Mouse (Mus musculus): Measurements from ENCODE around the gene Trip13. TPM values are rescaled to one million over a fixed set of nuclear protein-coding genes. Genes with fewer than 3 reads are reported as not detected.

The Trip13 gene
- total RNA-seq, 2 experiments from 2014 or later, result 5.1 to 7.4 TPM

GRCm38 (mm10) chr13:73887415-73887874, 50.1 kb downstream of the Trip13 start:
- peak; percentile 38 to 67 for DNase-seq (ENCODE audit: low spot score in 2 of 2)

GRCm38 (mm10) chr13:73886601-73887000, 51.0 kb downstream of the Trip13 start:
- DNase-seq (ENCODE audit: low spot score in 2 of 2), result no peak

- DNase-seq (ENCODE audit: low spot score in 2 of 2), result no peak
Measured at GRCm38 (mm10) chr13:73886066-73886465, 51.5 kb downstream of the Trip13 start.

GRCm38 (mm10) chr13:73885656-73886055, 51.9 kb downstream of the Trip13 start:
- DNase-seq (ENCODE audit: low spot score in 2 of 2), result no peak

GRCm38 (mm10) chr13:73881347-73881746, 56.2 kb downstream of the Trip13 start:
- DNase-seq (ENCODE audit: low spot score in 2 of 2), result no peak

- DNase-seq (ENCODE audit: low spot score in 2 of 2), result peak; percentile 35 to 44
Measured at GRCm38 (mm10) chr13:73879824-73880223, 57.8 kb downstream of the Trip13 start.

- DNase-seq (ENCODE audit: low spot score in 2 of 2), result no peak
Measured at GRCm38 (mm10) chr13:73872159-73872558, 65.4 kb downstream of the Trip13 start.

Small RNAs within 50 kb of the gene (microRNA-seq; reads per million reads assigned to microRNA genes)
- gene Gm25197, result not detected

Other genes with a start within 250 kb of the Trip13 start
- gene Slc6a19, start 232.9 kb downstream of the Trip13 start, total RNA-seq (2021), result under 1 TPM; 0.08 to 0.29 TPM
- gene Slc12a7, start 204.7 kb downstream of the Trip13 start, total RNA-seq (2021), result 10 to 100 TPM; 11.8 to 13.3 TPM
- 1 to 10 TPM; 2.9 to 5.0 TPM for gene Nkd2, start 90.2 kb downstream of the Trip13 start, total RNA-seq (2021)
- 10 to 100 TPM; 25.8 to 29.1 TPM for gene Brd9, start within 50 bp of the Trip13 start, total RNA-seq (2021)
- not detected for gene Zdhhc11, start 26.1 kb upstream of the Trip13 start, total RNA-seq (2021)
- gene Tppp, start 71.6 kb upstream of the Trip13 start, total RNA-seq (2021), result 10 to 100 TPM; 11.0 to 12.7 TPM
- gene Cep72, start 124.5 kb upstream of the Trip13 start, total RNA-seq (2021), result 1 to 10 TPM; 2.1 to 5.0 TPM
- gene Slc9a3, start 183.7 kb upstream of the Trip13 start, total RNA-seq (2021), result under 1 TPM; 0.73 to 0.76 TPM

Measured in gastrocnemius, postnatal 4 days (tissue).